Mouse (Mus musculus): Measurements from ENCODE around the gene Mast4. TPM values are rescaled to one million over a fixed set of nuclear protein-coding genes. Genes with fewer than 3 reads are reported as not detected.

Gene Mast4
- total and polyA plus RNA-seq, 3 experiments = 37.1 to 88.8 (median 66.8) TPM

- DNase-seq = no peak
These were observed 93.2 kb downstream of the Mast4 start for GRCm38 (mm10) chr13:103241092-103241491.

GRCm38 (mm10) chr13:103239654-103240053, 94.6 kb downstream of the Mast4 start:
- DNase-seq = no peak

GRCm38 (mm10) chr13:103238034-103238705, 96.1 kb downstream of the Mast4 start:
- DNase-seq = no peak

GRCm38 (mm10) chr13:103232171-103232570, 102.1 kb downstream of the Mast4 start:
- DNase-seq = no peak

- DNase-seq = peak; percentile 68
These were observed 105.2 kb downstream of the Mast4 start for GRCm38 (mm10) chr13:103229069-103229468.

- peak; percentile 67 for DNase-seq
These were observed 108.1 kb downstream of the Mast4 start for GRCm38 (mm10) chr13:103225895-103226815.

GRCm38 (mm10) chr13:103225217-103225894, 108.9 kb downstream of the Mast4 start:
- DNase-seq = peak; percentile 73

GRCm38 (mm10) chr13:103220479-103221064, 113.7 kb downstream of the Mast4 start:
- peak; percentile 9 for DNase-seq

- DNase-seq = peak; percentile 58
These were observed 114.3 kb downstream of the Mast4 start for GRCm38 (mm10) chr13:103219999-103220398.

- DNase-seq = no peak
These were observed 116.8 kb downstream of the Mast4 start for GRCm38 (mm10) chr13:103217486-103217885.

GRCm38 (mm10) chr13:103214506-103214905, 119.8 kb downstream of the Mast4 start:
- DNase-seq = no peak

GRCm38 (mm10) chr13:103211953-103212352, 122.3 kb downstream of the Mast4 start:
- DNase-seq = no peak

- peak; percentile 63 for DNase-seq
These were observed 122.8 kb downstream of the Mast4 start for GRCm38 (mm10) chr13:103211501-103211941.

- no peak for DNase-seq
These were observed 123.6 kb downstream of the Mast4 start for GRCm38 (mm10) chr13:103210746-103211145.

GRCm38 (mm10) chr13:103207199-103207598, 127.1 kb downstream of the Mast4 start:
- peak; percentile 27 for DNase-seq

GRCm38 (mm10) chr13:103206644-103207043, 127.7 kb downstream of the Mast4 start:
- DNase-seq = no peak

- DNase-seq = no peak
These were observed 129.1 kb downstream of the Mast4 start for GRCm38 (mm10) chr13:103205191-103205590.

GRCm38 (mm10) chr13:103203376-103203895, 130.9 kb downstream of the Mast4 start:
- no peak for DNase-seq

GRCm38 (mm10) chr13:103201016-103201760, 133.1 kb downstream of the Mast4 start:
- no peak for DNase-seq

GRCm38 (mm10) chr13:103199823-103200660, 134.3 kb downstream of the Mast4 start:
- DNase-seq = no peak

All from adrenal gland, adult 2 months (tissue).